ENCODE assay signal across 9 mouse cellular contexts in genomic region chr17:28527184-28528042, GRCm38 (mm10). TPM values are rescaled to one million over a fixed set of nuclear protein-coding genes. Genes with fewer than 3 reads are reported as not detected.
A peak's percentile ranks its signal among the peaks of the same experiment; 100 is the strongest.
DNase-seq lines count a peak whose midpoint lies in the region; ATAC-seq and TF ChIP-seq lines count a peak whose summit lies in the region.
"Had no signal": no experiment of that assay in that cellular context is flagged by ENCODE, and none has a peak within 500 bp of the region (broad histone marks: within the 10 kb centered on the region; RNA-seq: fewer than 3 reads in every experiment).

No protein-coding gene starts in this region.

- intact Hi-C loops in heart, adult 2 months (cut with DNase I): loop anchor here (1.0 to 10.0 kb wide), 5 partner anchors 63 to 323 kb away; partner anchors contain the start of genes Def6 and Rpl10a

- 33% methylated on average over 12 of the region's 12 CpGs for WGBS in heart, adult 2 months
- 38% methylated on average over 12 of the region's 12 CpGs for WGBS in embryonic facial prominence, embryonic 12.5 days
- 35% methylated on average over 12 of the region's 12 CpGs for WGBS in limb, embryonic 15.5 days

- no peaks in the 10 kb centered on the region for H3K27me3 ChIP-seq in heart, adult 2 months (ENCODE audit: control insufficient read depth, insufficient read depth, low read length)
- no peaks in the 10 kb centered on the region for H3K27me3 ChIP-seq in C2C12 (ENCODE audit: control insufficient read depth, insufficient read depth, insufficient read length)
- H3K27me3 ChIP-seq in embryonic facial prominence, embryonic 12.5 days: peaks cover 3% of the 10 kb centered on the region; the same call in 1 of the 2 replicates
- no peaks in the 10 kb centered on the region for H3K27me3 ChIP-seq in limb, embryonic 15.5 days

- TF ChIP-seq CTCF in heart, adult 2 months (IDR thresholded peaks at IDR 0.05): no peak
- no peak for TF ChIP-seq CTCF in C2C12 (IDR thresholded peaks at IDR 0.05; ENCODE audit: control insufficient read depth, insufficient read depth, insufficient read length)

- ATAC-seq in embryonic facial prominence, embryonic 12.5 days (ENCODE audit: insufficient number of reproducible peaks, insufficient read depth, low FRiP score, low TSS enrichment): no peak
- ATAC-seq in limb, embryonic 15.5 days (ENCODE audit: insufficient number of reproducible peaks, low FRiP score, low TSS enrichment, low read depth): no peak
- no peak for ATAC-seq in activated CD4-positive, CD25-positive, alpha-beta regulatory T cell, adult 4 months

- no peak for TF ChIP-seq EP300 in heart, adult 2 months (IDR thresholded peaks at IDR 0.05; ENCODE audit: insufficient read depth, low read depth, low read length)

- H3K4me2 ChIP-seq in embryonic facial prominence, embryonic 12.5 days (replicated peaks): peak overlapping the region; percentile 26; the same call in 1 of the 2 replicates
- H3K4me2 ChIP-seq in limb, embryonic 15.5 days: peak overlapping the region; percentile 41

- H3K4me1 ChIP-seq in heart, adult 2 months (ENCODE audit: control insufficient read depth, insufficient read depth, low read length): peaks cover 7% of the 10 kb centered on the region
- H3K4me1 ChIP-seq in embryonic facial prominence, embryonic 12.5 days: peaks cover 7% of the 10 kb centered on the region
- peaks cover 27% of the 10 kb centered on the region for H3K4me1 ChIP-seq in limb, embryonic 15.5 days

- TF ChIP-seq POLR2A in heart, adult 2 months (IDR thresholded peaks at IDR 0.05; ENCODE audit: insufficient read depth, low read depth, low read length): no peak

- H3K4me3 ChIP-seq in heart, adult 2 months: no peak overlapping the region
- H3K4me3 ChIP-seq in C2C12 (ENCODE audit: insufficient read depth, poor library complexity, severe bottlenecking): no peak overlapping the region
- no peak overlapping the region for H3K4me3 ChIP-seq in embryonic facial prominence, embryonic 12.5 days
- H3K4me3 ChIP-seq in limb, embryonic 15.5 days: peak overlapping the region; percentile 11; the same call in 1 of the 2 replicates
- H3K4me3 ChIP-seq: erythroblast, embryonic 14.5 days had no signal

- no peaks in the 10 kb centered on the region for H3K79me3 ChIP-seq in C2C12 (ENCODE audit: low read depth)

- H3K27ac ChIP-seq in heart, adult 2 months: no peak overlapping the region
- H3K27ac ChIP-seq in embryonic facial prominence, embryonic 12.5 days: peak overlapping the region; percentile 59; the same call in 1 of the 2 replicates
- peak overlapping the region; percentile 47; the same call in 1 of the 2 replicates for H3K27ac ChIP-seq in limb, embryonic 15.5 days

- H3K79me2 ChIP-seq in heart, adult 2 months (replicated peaks; ENCODE audit: control insufficient read depth, insufficient read depth, low read length): no peaks in the 10 kb centered on the region
- no peaks in the 10 kb centered on the region for H3K79me2 ChIP-seq in C2C12 (ENCODE audit: control insufficient read depth, insufficient read depth)

- DNase-seq in heart, adult 2 months: no peak
- DNase-seq in heart, adult 9 months (ENCODE audit: low spot score in 2 of 2): no peak
- no peak for DNase-seq in cerebellum, adult 11 months
- no peak for DNase-seq in right cerebral cortex, postnatal 36 days (ENCODE audit: low spot score in 2 of 2)

- no peaks in the 10 kb centered on the region for H3K9me3 ChIP-seq in embryonic facial prominence, embryonic 12.5 days
- no peaks in the 10 kb centered on the region for H3K9me3 ChIP-seq in limb, embryonic 15.5 days

- peak overlapping the region; percentile 27 for H3K9ac ChIP-seq in heart, adult 2 months (ENCODE audit: low read depth, low read length)
- H3K9ac ChIP-seq in embryonic facial prominence, embryonic 12.5 days: no peak overlapping the region
- H3K9ac ChIP-seq in limb, embryonic 15.5 days: no peak overlapping the region

- H3K36me3 ChIP-seq in heart, adult 2 months (ENCODE audit: control insufficient read depth, insufficient read depth, low read length): no peaks in the 10 kb centered on the region
- H3K36me3 ChIP-seq in C2C12 (ENCODE audit: control insufficient read depth, insufficient read depth): no peaks in the 10 kb centered on the region
- H3K36me3 ChIP-seq in embryonic facial prominence, embryonic 12.5 days: no peaks in the 10 kb centered on the region
- no peaks in the 10 kb centered on the region for H3K36me3 ChIP-seq in limb, embryonic 15.5 days

- H3ac ChIP-seq in C2C12 (ENCODE audit: control insufficient read depth, insufficient read length, low read depth): peak overlapping the region; percentile 27

TF ChIP-seq in C2C12, 6 proteins besides CTCF, POLR2A, EP300 and RAD21:
- TF ChIP-seq FOSL1 (IDR thresholded peaks at IDR 0.05; ENCODE audit: insufficient read depth, low read length, poor library complexity, severe bottlenecking) (no peak), MYOD1 (IDR thresholded peaks at IDR 0.05; ENCODE audit: control insufficient read depth, insufficient read length, low read depth) (no peak), MYOG (IDR thresholded peaks at IDR 0.05; ENCODE audit: control insufficient read depth, extremely low read depth, insufficient read length) (no peak), USF1 (IDR thresholded peaks at IDR 0.05; ENCODE audit: low read depth) (no peak), CEBPB (IDR thresholded peaks at IDR 0.05; ENCODE audit: low read depth) (no peak), MAX (IDR thresholded peaks at IDR 0.05) (no peak)

RNA-seq across cellular contexts. Expression of gene Armc12, which starts 3.2 kb away (rescaled TPM):
- total RNA-seq in heart, adult 2 months (2021): not detected
- polyA plus RNA-seq in heart, adult 2 months (2012; rRNA removed): 0.33 and 0.47 TPM in 2 replicates
- not detected for polyA plus RNA-seq in C2C12 (2012; fragmentation: generic; extraction: Trizol)
- polyA plus RNA-seq in embryonic facial prominence, embryonic 12.5 days (2016; fragmentation: Nextera tagmentation; extraction: Ambion mirVana): not detected in 2 replicates
- not detected in 2 replicates for polyA plus RNA-seq in limb, embryonic 15.5 days (2015; fragmentation: Nextera tagmentation; extraction: Ambion mirVana)
- not detected for polyA plus RNA-seq in activated CD4-positive, CD25-positive, alpha-beta regulatory T cell, adult 4 months (2017; shearing (Covaris generic))
- polyA plus RNA-seq: erythroblast, embryonic 14.5 days had no signal

RNA-seq across cellular contexts. Expression of gene Fkbp5, which starts 10.1 kb away (rescaled TPM):
- total RNA-seq in heart, adult 2 months (2021): 10 to 100 TPM; 63.3 to 70.2 TPM
- 7.8 and 8.5 TPM in 2 replicates for polyA plus RNA-seq in heart, adult 2 months (2012; rRNA removed)
- polyA plus RNA-seq in C2C12 (2012; fragmentation: generic; extraction: Trizol): 24.4 TPM
- polyA plus RNA-seq in embryonic facial prominence, embryonic 12.5 days (2016; fragmentation: Nextera tagmentation; extraction: Ambion mirVana): 33.8 and 38.8 TPM in 2 replicates
- polyA plus RNA-seq in limb, embryonic 15.5 days (2015; fragmentation: Nextera tagmentation; extraction: Ambion mirVana): 29.8 and 42.1 TPM in 2 replicates
- polyA plus RNA-seq in activated CD4-positive, CD25-positive, alpha-beta regulatory T cell, adult 4 months (2017; shearing (Covaris generic)): 10 to 100 TPM; 17.9 to 24.0 TPM

RNA-seq across cellular contexts. Expression of gene Clpsl2, which starts 21.8 kb away (rescaled TPM):
- not detected for total RNA-seq in heart, adult 2 months (2021)
- not detected in 2 replicates for polyA plus RNA-seq in heart, adult 2 months (2012; rRNA removed)
- polyA plus RNA-seq in C2C12 (2012; fragmentation: generic; extraction: Trizol): not detected
- polyA plus RNA-seq in embryonic facial prominence, embryonic 12.5 days (2016; fragmentation: Nextera tagmentation; extraction: Ambion mirVana): not detected in 2 replicates
- not detected in 2 replicates for polyA plus RNA-seq in limb, embryonic 15.5 days (2015; fragmentation: Nextera tagmentation; extraction: Ambion mirVana)
- polyA plus RNA-seq in activated CD4-positive, CD25-positive, alpha-beta regulatory T cell, adult 4 months (2017; shearing (Covaris generic)): not detected
- polyA plus RNA-seq: erythroblast, embryonic 14.5 days had no signal

RNA-seq across cellular contexts. Expression of gene Clps, which starts 33.2 kb away (rescaled TPM):
- not detected for total RNA-seq in heart, adult 2 months (2021)
- 0.90 and 2.0 TPM in 2 replicates for polyA plus RNA-seq in heart, adult 2 months (2012; rRNA removed)
- polyA plus RNA-seq in C2C12 (2012; fragmentation: generic; extraction: Trizol): not detected
- polyA plus RNA-seq in embryonic facial prominence, embryonic 12.5 days (2016; fragmentation: Nextera tagmentation; extraction: Ambion mirVana): not detected in 2 replicates
- polyA plus RNA-seq in limb, embryonic 15.5 days (2015; fragmentation: Nextera tagmentation; extraction: Ambion mirVana): 0.47 and 1.8 TPM in 2 replicates
- polyA plus RNA-seq in activated CD4-positive, CD25-positive, alpha-beta regulatory T cell, adult 4 months (2017; shearing (Covaris generic)): not detected
- polyA plus RNA-seq: erythroblast, embryonic 14.5 days had no signal

RNA-seq across cellular contexts. Expression of gene Lhfpl5, which starts 48.0 kb away (rescaled TPM):
- total RNA-seq in heart, adult 2 months (2021): not detected
- polyA plus RNA-seq in heart, adult 2 months (2012; rRNA removed): 0.18 and 0.20 TPM in 2 replicates
- 0.06 TPM for polyA plus RNA-seq in C2C12 (2012; fragmentation: generic; extraction: Trizol)
- polyA plus RNA-seq in embryonic facial prominence, embryonic 12.5 days (2016; fragmentation: Nextera tagmentation; extraction: Ambion mirVana): 0.60 and 0.84 TPM in 2 replicates
- 0.40 and 0.60 TPM in 2 replicates for polyA plus RNA-seq in limb, embryonic 15.5 days (2015; fragmentation: Nextera tagmentation; extraction: Ambion mirVana)
- polyA plus RNA-seq in activated CD4-positive, CD25-positive, alpha-beta regulatory T cell, adult 4 months (2017; shearing (Covaris generic)): 1 to 10 TPM in 1 of 2 experiments, under 1 TPM in 1; 0.64 to 1.7 TPM
- polyA plus RNA-seq: erythroblast, embryonic 14.5 days had no signal
